Mouse (Mus musculus): ENCODE data around the gene Sorbs1. TPM values are rescaled to one million over a fixed set of nuclear protein-coding genes. Genes with fewer than 3 reads are reported as not detected.
A peak's percentile ranks its signal among the peaks of the same experiment; 100 is the strongest.

Sorbs1 gene
- total RNA-seq, 1 experiment = 18.0 TPM

DNA sequence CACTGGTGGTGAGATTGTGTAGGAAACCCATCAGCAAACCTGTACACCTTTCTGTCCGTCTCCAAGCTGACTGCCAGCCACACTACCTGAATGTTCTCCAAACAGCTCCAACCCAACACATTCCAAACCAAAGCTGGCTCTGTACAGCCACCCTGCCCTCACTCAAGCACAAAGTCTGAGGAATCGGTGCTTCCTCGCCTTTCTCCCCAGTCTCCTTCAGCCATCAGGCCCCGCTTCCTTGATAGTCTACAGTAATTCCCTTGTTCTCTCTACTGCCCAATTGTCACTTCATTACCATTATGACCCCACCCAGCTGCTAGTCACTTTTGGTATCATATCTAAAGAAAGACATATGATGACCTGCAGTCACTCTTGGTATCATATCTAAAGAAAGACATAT lies 180.5 kb downstream of the Sorbs1 start:
- TF ChIP-seq ZNF384 (IDR thresholded peaks at IDR 0.05; ENCODE audit: low read depth, low read length) = no peak
- TF ChIP-seq HCFC1 (IDR thresholded peaks at IDR 0.05; ENCODE audit: borderline replicate concordance, insufficient read depth, low read length) = no peak
- no peak for TF ChIP-seq CHD2 (IDR thresholded peaks at IDR 0.05; ENCODE audit: low read depth, low read length)
- no peak for TF ChIP-seq ZC3H11A (IDR thresholded peaks at IDR 0.05; ENCODE audit: borderline replicate concordance, low read depth, low read length)
- TF ChIP-seq MAFK (IDR thresholded peaks at IDR 0.05; ENCODE audit: insufficient read depth, low read depth, low read length) = no peak
- no peaks in the 10 kb centered on the region for H3K9me3 ChIP-seq (ENCODE audit: control insufficient read depth, insufficient read depth, low read depth, low read length)
- no peak overlapping the region for H3K9ac ChIP-seq (ENCODE audit: insufficient read depth, low read depth, low read length, poor library complexity, severe bottlenecking)
- DNase-seq (ENCODE audit: low read depth, low spot score) = no peak
- in situ Hi-C loops (cut with MboI; ENCODE audit: low sequenced_read_pairs in 2 of 2, unreplicated experiment in 2 of 2) = loop anchor here in 1 of 2 experiments (25.0 kb wide), 1 partner anchor 204 kb away; no protein-coding TSS in a partner anchor
- H3K27ac ChIP-seq (ENCODE audit: insufficient read depth, low read depth, low read length, poor library complexity, severe bottlenecking) = no peak overlapping the region
- no peaks in the 10 kb centered on the region for H3K36me3 ChIP-seq (ENCODE audit: control insufficient read depth, insufficient read depth, low read length, poor library complexity, severe bottlenecking)
- peaks cover 0 to 3% of the 10 kb centered on the region in 2 experiments; a peak in 1 of 4 replicates for H3K4me1 ChIP-seq (ENCODE audit: control insufficient read depth in 2 of 2, insufficient read depth in 2 of 2, low read length in 2 of 2, poor library complexity in 1 of 2)
- no peak overlapping the region for H3K4me3 ChIP-seq (ENCODE audit: insufficient read depth in 1 of 2, low read depth in 1 of 2, low read length in 2 of 2, poor library complexity in 1 of 2, severe bottlenecking in 1 of 2)

- H3K36me3 ChIP-seq (ENCODE audit: control insufficient read depth, insufficient read depth, low read length, poor library complexity, severe bottlenecking) = no peaks in the 10 kb centered on the region
- H3K9me3 ChIP-seq (ENCODE audit: control insufficient read depth, insufficient read depth, low read depth, low read length) = no peaks in the 10 kb centered on the region
- in situ Hi-C loops (cut with MboI; ENCODE audit: low sequenced_read_pairs in 2 of 2, unreplicated experiment in 2 of 2) = loop anchor here in 1 of 2 experiments (25.0 kb wide), 1 partner anchor 205 kb away; no protein-coding TSS in a partner anchor
- H3K4me1 ChIP-seq (ENCODE audit: control insufficient read depth in 2 of 2, insufficient read depth in 2 of 2, low read length in 2 of 2, poor library complexity in 1 of 2) = peaks cover 0 to 3% of the 10 kb centered on the region in 2 experiments; a peak in 1 of 4 replicates
- DNase-seq (ENCODE audit: low read depth, low spot score) = no peak
- H3K9ac ChIP-seq (ENCODE audit: insufficient read depth, low read depth, low read length, poor library complexity, severe bottlenecking) = no peak overlapping the region
- no peak overlapping the region for H3K4me3 ChIP-seq (ENCODE audit: insufficient read depth in 1 of 2, low read depth in 1 of 2, low read length in 2 of 2, poor library complexity in 1 of 2, severe bottlenecking in 1 of 2)
- no peak overlapping the region for H3K27ac ChIP-seq (ENCODE audit: insufficient read depth, low read depth, low read length, poor library complexity, severe bottlenecking)
- TF ChIP-seq ZC3H11A (IDR thresholded peaks at IDR 0.05; ENCODE audit: borderline replicate concordance, low read depth, low read length) (no peak), MAFK (IDR thresholded peaks at IDR 0.05; ENCODE audit: insufficient read depth, low read depth, low read length) (no peak), CHD2 (IDR thresholded peaks at IDR 0.05; ENCODE audit: low read depth, low read length) (no peak), ZNF384 (IDR thresholded peaks at IDR 0.05; ENCODE audit: low read depth, low read length) (no peak), HCFC1 (IDR thresholded peaks at IDR 0.05; ENCODE audit: borderline replicate concordance, insufficient read depth, low read length) (no peak)
Measured at GRCm38 (mm10) chr19:40332303-40332702, 181.3 kb downstream of the Sorbs1 start.

- Histone ChIP-seq H3K9me3 (ENCODE audit: control insufficient read depth, insufficient read depth, low read depth, low read length) (no peaks in the 10 kb centered on the region), H3K36me3 (ENCODE audit: control insufficient read depth, insufficient read depth, low read length, poor library complexity, severe bottlenecking) (no peaks in the 10 kb centered on the region), H3K27ac (ENCODE audit: insufficient read depth, low read depth, low read length, poor library complexity, severe bottlenecking) (no peak overlapping the region), H3K4me1 (ENCODE audit: control insufficient read depth in 2 of 2, insufficient read depth in 2 of 2, low read length in 2 of 2, poor library complexity in 1 of 2) (peaks cover 0 to 3% of the 10 kb centered on the region in 2 experiments; a peak in 1 of 4 replicates), H3K4me3 (ENCODE audit: insufficient read depth in 1 of 2, low read depth in 1 of 2, low read length in 2 of 2, poor library complexity in 1 of 2, severe bottlenecking in 1 of 2) (no peak overlapping the region), H3K9ac (ENCODE audit: insufficient read depth, low read depth, low read length, poor library complexity, severe bottlenecking) (no peak overlapping the region)
- DNase-seq (ENCODE audit: low read depth, low spot score) = no peak
- in situ Hi-C loops (cut with MboI; ENCODE audit: low sequenced_read_pairs in 2 of 2, unreplicated experiment in 2 of 2) = loop anchor here in 1 of 2 experiments (25.0 kb wide), 1 partner anchor 205 kb away; no protein-coding TSS in a partner anchor
- TF ChIP-seq ZC3H11A (IDR thresholded peaks at IDR 0.05; ENCODE audit: borderline replicate concordance, low read depth, low read length) (no peak), MAFK (IDR thresholded peaks at IDR 0.05; ENCODE audit: insufficient read depth, low read depth, low read length) (no peak), CHD2 (IDR thresholded peaks at IDR 0.05; ENCODE audit: low read depth, low read length) (no peak), ZNF384 (IDR thresholded peaks at IDR 0.05; ENCODE audit: low read depth, low read length) (no peak), HCFC1 (IDR thresholded peaks at IDR 0.05; ENCODE audit: borderline replicate concordance, insufficient read depth, low read length) (no peak)
Measured at GRCm38 (mm10) chr19:40331846-40332245, 181.7 kb downstream of the Sorbs1 start.

DNA sequence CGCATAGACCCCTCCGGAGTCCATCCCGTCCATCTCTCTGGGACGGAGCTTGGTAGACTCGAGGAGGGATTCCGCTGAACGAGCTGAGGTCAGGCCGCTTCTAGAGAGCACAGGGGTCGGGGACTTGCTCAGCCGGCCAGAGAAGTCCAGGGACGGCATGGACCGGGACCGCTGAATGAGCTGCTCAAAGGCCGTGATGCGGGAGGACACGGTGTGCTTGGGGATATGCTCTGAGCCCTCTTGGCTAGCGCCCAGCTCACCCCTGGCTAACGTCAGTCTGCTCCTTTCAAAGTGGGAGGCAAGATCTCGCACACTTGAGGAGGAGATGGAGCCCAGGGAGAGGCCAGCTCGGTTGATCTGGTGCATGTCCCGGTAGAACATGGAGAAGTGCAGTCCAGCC lies 187.5 kb downstream of the Sorbs1 start:
- in situ Hi-C loops (cut with MboI; ENCODE audit: low sequenced_read_pairs in 2 of 2, unreplicated experiment in 2 of 2) = loop anchor here in 1 of 2 experiments (25.0 kb wide), 1 partner anchor 211 kb away; no protein-coding TSS in a partner anchor
- TF ChIP-seq ZNF384 (IDR thresholded peaks at IDR 0.05; ENCODE audit: low read depth, low read length) = no peak
- no peak for TF ChIP-seq MAFK (IDR thresholded peaks at IDR 0.05; ENCODE audit: insufficient read depth, low read depth, low read length)
- TF ChIP-seq CHD2 (IDR thresholded peaks at IDR 0.05; ENCODE audit: low read depth, low read length) = no peak
- TF ChIP-seq ZC3H11A (IDR thresholded peaks at IDR 0.05; ENCODE audit: borderline replicate concordance, low read depth, low read length) = no peak
- DNase-seq (ENCODE audit: low read depth, low spot score) = no peak
- Histone ChIP-seq H3K4me1 (ENCODE audit: control insufficient read depth in 2 of 2, insufficient read depth in 2 of 2, low read length in 2 of 2, poor library complexity in 1 of 2) (peaks cover 0 to 5% of the 10 kb centered on the region in 2 experiments; a peak in 1 of 4 replicates), H3K27ac (ENCODE audit: insufficient read depth, low read depth, low read length, poor library complexity, severe bottlenecking) (no peak overlapping the region), H3K9me3 (ENCODE audit: control insufficient read depth, insufficient read depth, low read depth, low read length) (no peaks in the 10 kb centered on the region), H3K36me3 (ENCODE audit: control insufficient read depth, insufficient read depth, low read length, poor library complexity, severe bottlenecking) (no peaks in the 10 kb centered on the region), H3K4me3 (ENCODE audit: insufficient read depth in 1 of 2, low read depth in 1 of 2, low read length in 2 of 2, poor library complexity in 1 of 2, severe bottlenecking in 1 of 2) (peak overlapping the region; percentile 31 to 46; a peak in 3 of 4 replicates), H3K9ac (ENCODE audit: insufficient read depth, low read depth, low read length, poor library complexity, severe bottlenecking) (peak overlapping the region; percentile 40; the same call in 1 of the 2 replicates)

Data from ES-E14 (cell line).